Mouse (Mus musculus) thymus, adult 2 months (tissue): ENCODE data around the gene Evl.

Experiments
- CTCF ChIP-seq: fragments of 200-500 bp; IDR thresholded peaks from 2 replicates; pipeline ENCODE4 v1.5.1; 2012; ENCODE audit warnings: mild to moderate bottlenecking, control low read depth, low read length, moderate library complexity, borderline replicate concordance; ENCODE audit not compliant: control insufficient read depth, poor library complexity, insufficient read depth; ENCODE audit errors: extremely low read depth
- POLR2A ChIP-seq: fragments of 200-500 bp; IDR thresholded peaks from 2 replicates; pipeline ENCODE4 v1.6.1; 2012; ENCODE audit warnings: mild to moderate bottlenecking, low read length, control low read depth, moderate library complexity; ENCODE audit not compliant: control insufficient read depth, poor library complexity, insufficient read depth; ENCODE audit errors: extremely low read depth

GRCm38 (mm10) chr12:108554861-108555556, 489 bp downstream of the Evl start:
- no peak for TF ChIP-seq CTCF
- 0 out of 2 replicates have a peak, but pooled peaks have one; percentile 29 for TF ChIP-seq POLR2A
